Mouse (Mus musculus) cortical plate, adult 2 months (tissue): ENCODE measurements around the gene Smndc1. TPM values are rescaled to one million over a fixed set of nuclear protein-coding genes. Genes with fewer than 3 reads are reported as not detected.

ENCODE experiments used
- H3K27ac ChIP-seq: fragments of 200-500 bp; 2 replicates; pipeline ENCODE4 v1.5.1; 2012; ENCODE audit warnings: low read length, control low read depth, inconsistent platforms; ENCODE audit not compliant: insufficient read depth
- H3K4me1 ChIP-seq: fragments of 200-500 bp; 2 replicates; pipeline ENCODE4 v1.6.1; 2011; ENCODE audit warnings: low read length; ENCODE audit not compliant: control insufficient read depth, insufficient read depth
- H3K4me3 ChIP-seq: fragments of 200-500 bp; 2 replicates; pipeline ENCODE4 v1.5.1; 2011; ENCODE audit warnings: mild to moderate bottlenecking, low read length, control low read depth; ENCODE audit not compliant: insufficient read depth
- CTCF ChIP-seq: fragments of 200-500 bp; IDR thresholded peaks from 2 replicates; pipeline ENCODE4 v1.5.1; 2011; ENCODE audit warnings: mild to moderate bottlenecking, control low read depth, low read length; ENCODE audit not compliant: insufficient read depth; ENCODE audit errors: extremely low read depth
- POLR2A ChIP-seq: fragments of 200-500 bp; IDR thresholded peaks from 2 replicates; pipeline ENCODE4 v1.6.1; 2011; ENCODE audit warnings: mild to moderate bottlenecking, low read length, control low read depth; ENCODE audit not compliant: insufficient read depth; ENCODE audit errors: extremely low read depth
- polyA plus RNA-seq: library from polyadenylated mRNA; depleted of rRNA; stranded (reverse); fragments of >200 nt; gene quantifications from 2 replicates; pipeline ENCODE4 v1.2.3, GENCODE M21; 2012

Smndc1 gene
- polyA plus RNA-seq, 1 experiment: 19.9 TPM

DNA sequence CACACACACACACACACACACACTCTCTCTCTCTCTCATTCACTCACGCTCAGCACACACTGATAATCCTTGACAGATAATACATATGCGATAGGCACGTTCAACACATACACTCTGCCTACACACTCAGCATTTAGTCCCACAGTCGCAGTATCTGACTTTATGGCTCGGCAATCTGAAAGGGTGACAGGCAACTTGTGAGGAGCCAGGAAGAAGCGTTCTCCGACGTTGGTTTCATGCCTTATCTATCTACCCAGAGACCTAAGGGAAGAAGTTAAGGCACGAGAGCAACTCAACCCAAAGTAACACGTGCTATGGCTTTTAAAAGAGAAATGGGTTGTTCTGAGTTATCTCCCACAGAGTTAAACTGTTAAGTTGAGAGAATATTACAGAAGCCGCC, 24.3 kb upstream of the Smndc1 start:
- H3K4me3 ChIP-seq: no peak overlapping the region
- peaks cover 4% of the 10 kb centered on the region for H3K4me1 ChIP-seq
- H3K27ac ChIP-seq: peak overlapping the region; percentile 59; the same call in 1 of the 2 replicates
- TF ChIP-seq POLR2A (no peak), CTCF (no peak)

GRCm38 (mm10) chr19:53413617-53414380, 23.4 kb upstream of the Smndc1 start:
- no peak for TF ChIP-seq CTCF
- no peak for TF ChIP-seq POLR2A
- peaks cover 4% of the 10 kb centered on the region for H3K4me1 ChIP-seq
- no peak overlapping the region for H3K27ac ChIP-seq

DNA sequence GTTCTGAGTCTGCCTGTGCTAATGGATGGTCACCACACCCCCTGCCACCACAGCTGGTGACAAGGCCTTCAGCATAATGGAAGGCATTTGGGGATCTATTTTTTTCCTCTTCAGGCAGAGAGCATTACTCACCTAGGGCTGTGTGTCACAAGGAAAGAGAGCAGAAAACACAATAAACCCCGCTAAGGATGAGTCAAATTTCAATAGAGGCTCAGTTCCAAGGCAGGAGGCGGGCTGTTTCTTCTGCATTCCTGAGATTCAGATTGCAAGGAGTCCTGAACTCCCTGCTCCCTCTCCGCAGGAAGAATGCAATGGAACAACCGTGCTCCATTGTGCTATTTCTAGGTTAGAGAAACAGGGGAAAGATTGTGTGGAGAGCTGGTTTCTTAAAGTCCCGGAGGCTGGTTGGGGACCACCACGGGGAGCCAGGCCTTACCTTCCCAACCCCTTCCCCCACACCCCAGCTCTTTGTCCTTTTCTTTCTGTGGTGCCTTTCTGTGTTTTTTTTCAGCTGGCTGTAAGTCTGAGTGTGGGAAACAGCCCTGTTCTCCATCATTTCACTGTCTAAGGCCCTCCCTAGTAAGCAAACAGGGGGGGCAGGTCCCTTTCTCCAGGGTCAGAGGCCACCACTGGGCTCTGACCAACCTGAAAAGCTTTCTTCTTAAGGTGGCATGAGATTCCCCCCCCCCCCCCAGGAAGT, 21.9 kb upstream of the Smndc1 start:
- peaks cover 4% of the 10 kb centered on the region for H3K4me1 ChIP-seq
- H3K4me3 ChIP-seq: no peak overlapping the region
- TF ChIP-seq POLR2A (no peak), CTCF (no peak)
- no peak overlapping the region for H3K27ac ChIP-seq

More at GRCm38 (mm10) chr19:53413617-53414380, 23.4 kb upstream of the Smndc1 start:
- H3K4me3 ChIP-seq: no peak overlapping the region

- Histone ChIP-seq H3K4me3 (no peak overlapping the region), H3K4me1 (peaks cover 4% of the 10 kb centered on the region), H3K27ac (no peak overlapping the region)
- no peak for TF ChIP-seq CTCF
- no peak for TF ChIP-seq POLR2A
Observed at GRCm38 (mm10) chr19:53409663-53410307, 19.4 kb upstream of the Smndc1 start.

GRCm38 (mm10) chr19:53408398-53408797, 18.0 kb upstream of the Smndc1 start:
- 0 out of 2 replicates have a peak, but pooled peaks cover 2% of the 10 kb centered on the region for H3K4me1 ChIP-seq
- H3K27ac ChIP-seq: no peak overlapping the region
- TF ChIP-seq CTCF (no peak), POLR2A (no peak)
- H3K4me3 ChIP-seq: no peak overlapping the region

GRCm38 (mm10) chr19:53407350-53407749, 17.0 kb upstream of the Smndc1 start:
- H3K4me3 ChIP-seq: no peak overlapping the region
- no peak for TF ChIP-seq POLR2A
- TF ChIP-seq CTCF: no peak

GRCm38 (mm10) chr19:53405810-53406209, 15.4 kb upstream of the Smndc1 start:
- no peak for TF ChIP-seq POLR2A
- TF ChIP-seq CTCF: no peak
- Histone ChIP-seq H3K4me1 (no peaks in the 10 kb centered on the region), H3K4me3 (no peak overlapping the region), H3K27ac (no peak overlapping the region)

More at GRCm38 (mm10) chr19:53407350-53407749, 17.0 kb upstream of the Smndc1 start:
- Histone ChIP-seq H3K27ac (no peak overlapping the region), H3K4me1 (0 out of 2 replicates have a peak, but pooled peaks cover 2% of the 10 kb centered on the region)

- TF ChIP-seq POLR2A (no peak), CTCF (no peak)
- Histone ChIP-seq H3K27ac (no peak overlapping the region), H3K4me3 (no peak overlapping the region), H3K4me1 (no peaks in the 10 kb centered on the region)
Observed at GRCm38 (mm10) chr19:53404837-53405356, 14.5 kb upstream of the Smndc1 start.

GRCm38 (mm10) chr19:53404219-53404836, 13.9 kb upstream of the Smndc1 start:
- H3K27ac ChIP-seq: no peak overlapping the region
- TF ChIP-seq POLR2A: no peak
- no peak for TF ChIP-seq CTCF
- H3K4me1 ChIP-seq: no peaks in the 10 kb centered on the region
- H3K4me3 ChIP-seq: no peak overlapping the region
